19 mouse cellular contexts compared by ENCODE assay signal in the genomic region with DNA sequence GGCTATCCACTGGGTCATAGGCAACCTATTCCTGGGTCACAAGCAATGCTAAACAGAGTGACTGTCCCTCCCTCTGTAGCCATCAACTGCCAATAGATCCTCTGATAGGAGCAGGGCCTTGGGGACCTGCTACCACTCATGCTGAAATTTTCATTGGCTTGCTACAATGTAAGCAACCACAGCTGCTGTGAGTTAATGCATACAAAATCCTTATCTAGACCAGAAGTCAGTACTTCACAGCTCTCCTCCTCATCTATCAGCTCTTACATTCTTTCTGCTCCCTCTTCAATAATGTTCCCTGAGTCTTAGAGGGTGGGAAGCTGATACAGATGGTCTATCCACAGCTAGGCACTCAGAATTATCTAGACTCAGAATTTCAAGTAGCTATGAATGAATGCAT. TPM values are rescaled to one million over a fixed set of nuclear protein-coding genes. Genes with fewer than 3 reads are reported as not detected.
"Had no signal": no experiment of that assay in that cellular context is flagged by ENCODE, and none has a peak within 500 bp of the region (broad histone marks: within the 10 kb centered on the region; RNA-seq: fewer than 3 reads in every experiment).

No protein-coding gene starts in this region.

- H3K36me3 ChIP-seq: kidney, embryonic 15.5 days; limb, embryonic 12.5 days; lung, embryonic 15.5 days; midbrain, embryonic 10.5 days; neural tube, embryonic 15.5 days had no signal

- H3K27me3 ChIP-seq: kidney, embryonic 15.5 days; limb, embryonic 12.5 days; lung, embryonic 15.5 days; neural tube, embryonic 15.5 days had no signal

- H3K4me3 ChIP-seq: kidney, embryonic 15.5 days; layer of hippocampus, adult 2 months; limb, embryonic 12.5 days; lung, embryonic 15.5 days; midbrain, embryonic 10.5 days; myocyte; neural tube, embryonic 15.5 days had no signal

- H3K9me3 ChIP-seq: kidney, embryonic 15.5 days; limb, embryonic 12.5 days; lung, embryonic 15.5 days; midbrain, embryonic 10.5 days; neural tube, embryonic 15.5 days had no signal

- ATAC-seq: hindbrain, embryonic 16.5 days; inflammation-experienced regulatory T-cells, adult 6 months had no signal

- H3K4me1 ChIP-seq: kidney, embryonic 15.5 days; limb, embryonic 12.5 days; lung, embryonic 15.5 days; midbrain, embryonic 10.5 days; neural tube, embryonic 15.5 days had no signal

- H3K9ac ChIP-seq: kidney, embryonic 15.5 days; limb, embryonic 12.5 days; lung, embryonic 15.5 days; neural tube, embryonic 15.5 days had no signal

- DNase-seq: kidney, adult 18-20 months; kidney, postnatal 25 days; midbrain, embryonic 14.5 days; right cerebral cortex, adult 18-20 months; thymus, postnatal 4 days had no signal

- H3K27ac ChIP-seq: kidney, embryonic 15.5 days; layer of hippocampus, adult 2 months; limb, embryonic 12.5 days; lung, embryonic 15.5 days; midbrain, embryonic 10.5 days; neural tube, embryonic 15.5 days had no signal

- H3K4me2 ChIP-seq: kidney, embryonic 15.5 days; limb, embryonic 12.5 days; lung, embryonic 15.5 days; neural tube, embryonic 15.5 days had no signal

RNA-seq across cellular contexts. Expression of a gene that starts 9.0 kb away (rescaled TPM):
- total RNA-seq: layer of hippocampus, adult 2 months; layer of hippocampus, postnatal 10 days; left cerebral cortex, postnatal 36 days had no signal
- polyA plus RNA-seq: hindbrain, embryonic 16.5 days; inflammation-experienced regulatory T-cells, adult 6 months; limb, embryonic 12.5 days; liver, adult 2 months; midbrain, embryonic 10.5 days; midbrain, embryonic 14.5 days; myocyte; neural tube, embryonic 11.5 days; neural tube, embryonic 15.5 days; testis, adult 2 months had no signal

RNA-seq across cellular contexts. Expression of a gene that starts 30.9 kb away (rescaled TPM):
- polyA plus RNA-seq: inflammation-experienced regulatory T-cells, adult 6 months had no signal
